Comparison of ENCODE assay signal across 8 mouse cellular contexts in the genomic region with DNA sequence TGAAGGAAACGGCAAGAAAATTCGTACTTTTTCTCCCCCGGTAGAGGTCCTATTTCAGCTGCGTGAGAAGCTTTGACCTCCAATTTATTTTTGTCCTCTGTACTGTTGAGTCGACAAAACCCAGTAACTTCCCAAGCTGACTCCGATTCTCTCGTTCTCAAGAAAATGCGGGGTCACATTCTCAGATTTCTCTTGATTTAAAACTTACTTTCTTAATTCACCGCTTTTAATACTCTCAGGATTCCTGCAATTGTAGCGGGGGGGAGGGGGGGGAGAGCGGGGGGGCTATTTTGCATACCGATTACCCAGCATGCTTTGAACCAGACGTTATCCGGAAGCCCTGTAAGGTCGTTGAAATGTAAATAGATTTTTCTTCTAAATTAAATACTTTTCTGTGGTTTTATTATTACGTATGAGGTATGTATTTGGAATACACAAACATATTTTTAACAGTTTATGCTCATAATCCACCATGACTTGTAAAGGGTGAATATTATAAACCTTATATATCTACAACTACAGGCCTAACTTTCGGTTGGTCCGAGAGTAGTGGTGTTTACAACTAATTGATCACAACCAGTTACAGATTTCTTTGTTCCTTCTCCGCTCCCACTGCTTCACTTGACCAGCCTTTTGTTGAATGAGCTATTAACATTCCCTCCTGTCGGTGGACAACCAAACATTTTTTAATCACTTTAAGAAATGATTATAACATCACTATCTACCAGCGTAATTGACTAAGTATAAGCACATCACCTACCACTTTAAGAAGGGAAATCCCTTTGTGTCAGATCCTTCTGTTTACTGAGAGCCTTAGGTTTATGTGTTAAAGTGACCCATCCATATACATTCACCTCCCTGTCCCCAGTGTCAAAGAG. TPM values are rescaled to one million over a fixed set of nuclear protein-coding genes. Genes with fewer than 3 reads are reported as not detected.
DNase-seq lines count a peak whose midpoint lies in the region; ATAC-seq and TF ChIP-seq lines count a peak whose summit lies in the region.

No protein-coding gene starts in this region.

- no peaks in the 10 kb centered on the region for H3K4me1 ChIP-seq in forebrain, embryonic 14.5 days (ENCODE audit: control insufficient read depth, insufficient read depth, low read length)
- peaks cover 4% of the 10 kb centered on the region; the same call in 1 of the 2 replicates for H3K4me1 ChIP-seq in liver, embryonic 11.5 days (replicated peaks; ENCODE audit: control insufficient read depth, insufficient read depth, low read length)

- ATAC-seq in forebrain, embryonic 14.5 days, result peak; percentile 69
- ATAC-seq in inflammation-experienced regulatory T-cells, adult 6 months, result peak; percentile 30
- peak; percentile 60 for ATAC-seq in liver, embryonic 11.5 days (replicated peaks; ENCODE audit: low FRiP score)

- peak overlapping the region; percentile 27 for H3K27ac ChIP-seq in forebrain, embryonic 14.5 days (ENCODE audit: low read depth, low read length)
- no peak overlapping the region for H3K27ac ChIP-seq in liver, embryonic 11.5 days (ENCODE audit: low read depth, low read length)

- peak overlapping the region; percentile 35 for H3K4me2 ChIP-seq in forebrain, embryonic 14.5 days (ENCODE audit: low read length)
- peak overlapping the region; percentile 49 for H3K4me2 ChIP-seq in liver, embryonic 11.5 days
- peak overlapping the region; percentile 63 for H3K4me2 ChIP-seq in myocyte (ENCODE audit: low read depth)

- peak overlapping the region; percentile 43 for H3K4me3 ChIP-seq in forebrain, embryonic 14.5 days (ENCODE audit: low read depth, low read length)
- H3K4me3 ChIP-seq in liver, embryonic 11.5 days (ENCODE audit: low read depth, low read length), result peak overlapping the region; percentile 50
- H3K4me3 ChIP-seq in myocyte, result peak overlapping the region; percentile 27

- peak; percentile 53 to 63 for DNase-seq in right cerebral cortex, postnatal 10 days (ENCODE audit: low spot score in 2 of 2)
- no peak for DNase-seq in right cerebral cortex, postnatal 14 days
- DNase-seq in c-Kit-positive CD71-positive TER-119-positive erythroid progenitor cells, embryonic 14.5 days (ENCODE audit: low spot score), result peak; percentile 81
- DNase-seq in forebrain, embryonic 14.5 days (ENCODE audit: low spot score), result peak; percentile 86
- DNase-seq in liver, embryonic 11.5 days (ENCODE audit: low spot score), result peak; percentile 49
- DNase-seq in ovary, postnatal 36 days (ENCODE audit: low spot score), result no peak

- H3K9me3 ChIP-seq in forebrain, embryonic 14.5 days (replicated peaks; ENCODE audit: control insufficient read depth, low read length), result 0 out of 2 replicates have a peak, but pooled peaks cover 2% of the 10 kb centered on the region
- no peaks in the 10 kb centered on the region for H3K9me3 ChIP-seq in liver, embryonic 11.5 days (ENCODE audit: control insufficient read depth, low read length)

- H3K79me2 ChIP-seq in myocyte (ENCODE audit: control insufficient read depth, insufficient read depth), result no peaks in the 10 kb centered on the region

- peak overlapping the region; percentile 43 for H3K9ac ChIP-seq in forebrain, embryonic 14.5 days (ENCODE audit: low read length)
- peak overlapping the region; percentile 43; the same call in 1 of the 2 replicates for H3K9ac ChIP-seq in liver, embryonic 11.5 days (ENCODE audit: low read depth, low read length)

- under 1% methylated on average over 21 of the region's 21 CpGs for WGBS in forebrain, embryonic 14.5 days
- under 1% methylated on average over 21 of the region's 21 CpGs for WGBS in liver, embryonic 11.5 days

- H3K36me3 ChIP-seq in forebrain, embryonic 14.5 days (ENCODE audit: control insufficient read depth, insufficient read depth, low read length), result no peaks in the 10 kb centered on the region
- no peaks in the 10 kb centered on the region for H3K36me3 ChIP-seq in liver, embryonic 11.5 days (ENCODE audit: control insufficient read depth, insufficient read depth, low read length)
- no peaks in the 10 kb centered on the region for H3K36me3 ChIP-seq in myocyte (ENCODE audit: control insufficient read depth, insufficient read depth)

- no peak overlapping the region for H3ac ChIP-seq in myocyte (ENCODE audit: control insufficient read depth, insufficient read length)

- H3K27me3 ChIP-seq in forebrain, embryonic 14.5 days (replicated peaks; ENCODE audit: control insufficient read depth, insufficient read depth, low read length), result no peaks in the 10 kb centered on the region
- no peaks in the 10 kb centered on the region; the same call in 1 of the 2 replicates for H3K27me3 ChIP-seq in liver, embryonic 11.5 days (replicated peaks; ENCODE audit: control insufficient read depth, insufficient read depth, low read length)
- H3K27me3 ChIP-seq in myocyte (ENCODE audit: control insufficient read depth, insufficient read depth, insufficient read length), result no peaks in the 10 kb centered on the region

- no peak for TF ChIP-seq POLR2A in myocyte (IDR thresholded peaks at IDR 0.05; ENCODE audit: insufficient read length, low read depth)

TF ChIP-seq in myocyte, 11 proteins besides CTCF, POLR2A, EP300 and RAD21:
- TF ChIP-seq E2F4 (IDR thresholded peaks at IDR 0.05; ENCODE audit: insufficient read depth), result no peak
- TF ChIP-seq MAX (IDR thresholded peaks at IDR 0.05; ENCODE audit: low read depth), result no peak
- TF ChIP-seq REST (IDR thresholded peaks at IDR 0.05; ENCODE audit: insufficient read depth, insufficient read length), result no peak
- no peak for TF ChIP-seq TCF12 (IDR thresholded peaks at IDR 0.05; ENCODE audit: insufficient read depth, poor library complexity, severe bottlenecking)
TF ChIP-seq in myocyte: peak in this region for 0.

RNA-seq across cellular contexts. Expression of gene Pdia4, which starts 31.9 kb away (rescaled TPM):
- polyA plus RNA-seq in forebrain, embryonic 14.5 days (2014; fragmentation: Nextera tagmentation; extraction: Ambion mirVana), result 136 and 157 TPM in 2 replicates
- 100 to 1,000 TPM; 141 to 180 (median 169) TPM for polyA plus RNA-seq in inflammation-experienced regulatory T-cells, adult 6 months (2017; shearing (Covaris generic))
- polyA plus RNA-seq in liver, embryonic 11.5 days (2014; fragmentation: Nextera tagmentation; extraction: Ambion mirVana), result 233 and 252 TPM in 2 replicates
- polyA plus RNA-seq in myocyte (2012; fragmentation: generic; extraction: Trizol), result 49.3 TPM

RNA-seq across cellular contexts. Expression of gene Zfp786, which starts 49.3 kb away (rescaled TPM):
- polyA plus RNA-seq in forebrain, embryonic 14.5 days (2014; fragmentation: Nextera tagmentation; extraction: Ambion mirVana), result 10.6 and 12.7 TPM in 2 replicates
- polyA plus RNA-seq in inflammation-experienced regulatory T-cells, adult 6 months (2017; shearing (Covaris generic)), result under 1 TPM in 2 of 3 experiments, not detected in 1; 0.11 to 0.34 TPM
- polyA plus RNA-seq in liver, embryonic 11.5 days (2014; fragmentation: Nextera tagmentation; extraction: Ambion mirVana), result 0.90 and 1.3 TPM in 2 replicates
- 0.30 TPM for polyA plus RNA-seq in myocyte (2012; fragmentation: generic; extraction: Trizol)

RNA-seq across cellular contexts. Expression of gene Zfp398, which starts 54.1 kb away (rescaled TPM):
- 9.1 and 15.4 TPM in 2 replicates for polyA plus RNA-seq in forebrain, embryonic 14.5 days (2014; fragmentation: Nextera tagmentation; extraction: Ambion mirVana)
- polyA plus RNA-seq in inflammation-experienced regulatory T-cells, adult 6 months (2017; shearing (Covaris generic)), result 10 to 100 TPM in 2 of 3 experiments, 1 to 10 TPM in 1; 7.2 to 16.0 (median 12.8) TPM
- 5.6 and 5.8 TPM in 2 replicates for polyA plus RNA-seq in liver, embryonic 11.5 days (2014; fragmentation: Nextera tagmentation; extraction: Ambion mirVana)
- 2.2 TPM for polyA plus RNA-seq in myocyte (2012; fragmentation: generic; extraction: Trizol)

Comparison
In these comparisons a context has a peak if more than half of its experiments do, and no peak if none do; other contexts are left out.
1. DNase-seq: peak in right cerebral cortex, postnatal 10 days (2 of 2), c-Kit-positive CD71-positive TER-119-positive erythroid progenitor cells, embryonic 14.5 days (single experiment), forebrain, embryonic 14.5 days (single experiment) and liver, embryonic 11.5 days (single experiment); none in right cerebral cortex, postnatal 14 days (single experiment) and ovary, postnatal 36 days (single experiment).
2. Peak in every context shown above with its lines, with median percentiles within 50 percentile points of each other: ATAC-seq, H3K4me2 ChIP-seq and H3K4me3 ChIP-seq.